Mouse (Mus musculus): ENCODE results near the gene Csad.

DNA sequence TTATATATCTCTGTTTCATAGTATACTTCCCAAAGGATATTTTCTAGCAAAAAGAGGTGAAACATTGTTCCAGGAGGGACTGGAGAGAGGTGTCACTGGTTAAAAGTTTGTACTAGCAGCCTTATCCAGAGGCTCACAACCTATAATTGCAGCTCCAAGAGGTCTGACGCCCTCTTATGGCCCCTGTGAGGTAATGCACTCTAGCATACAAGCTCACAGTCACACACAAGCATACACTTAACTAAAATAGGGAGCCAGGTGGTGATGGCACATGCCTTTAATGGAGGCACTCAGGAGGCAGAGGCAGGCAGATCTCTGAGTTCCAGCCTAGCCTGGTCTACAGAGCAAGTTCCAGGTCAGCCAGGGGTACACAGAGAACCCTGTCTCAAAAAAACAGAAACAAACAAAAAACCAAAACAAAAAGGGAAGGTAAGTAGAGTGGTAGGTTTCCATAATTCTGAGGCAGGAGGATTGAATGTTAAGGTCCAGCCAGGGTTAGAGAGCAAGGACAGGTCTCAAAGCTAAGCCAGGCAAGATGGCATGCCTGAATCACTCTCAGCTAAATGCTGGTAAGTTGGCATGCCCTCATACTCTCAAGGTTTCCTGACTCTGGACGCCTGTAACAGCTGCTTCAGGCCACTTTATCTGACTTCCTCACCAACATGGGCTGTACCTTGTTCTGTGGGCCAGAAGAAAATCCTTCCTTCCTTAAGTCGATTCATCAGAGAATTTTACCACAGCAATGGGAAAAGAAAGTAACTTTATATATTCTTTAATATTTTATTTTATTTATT lies 40.4 kb downstream of the Csad start:
- no peak for TF ChIP-seq POLR2A (IDR thresholded peaks at IDR 0.05; ENCODE audit: extremely low read depth, insufficient read depth, low read length)
- TF ChIP-seq CTCF (IDR thresholded peaks at IDR 0.05; ENCODE audit: extremely low read depth, insufficient read depth, low read length), result no peak

All from cortical plate, adult 2 months (tissue).